Mouse (Mus musculus): ENCODE data around the gene Clec3b. TPM values are rescaled to one million over a fixed set of nuclear protein-coding genes. Genes with fewer than 3 reads are reported as not detected.

The Clec3b gene
- polyA plus RNA-seq, 1 experiment = 151 TPM

GRCm38 (mm10) chr9:123187589-123187988, 36.8 kb downstream of the Clec3b start:
- Histone ChIP-seq H3K4me1 (ENCODE audit: control insufficient read depth, insufficient read depth, low read length) (no peaks in the 10 kb centered on the region), H3K4me3 (replicated peaks; ENCODE audit: extremely low read depth, low read depth, low read length) (no peak overlapping the region)
- 89% methylated on average over 5 of the region's 5 CpGs for WGBS
- DNase-seq = no peak
- TF ChIP-seq POLR2A (IDR thresholded peaks at IDR 0.05; ENCODE audit: borderline replicate concordance, extremely low read depth, low read depth, low read length) (no peak), CTCF (IDR thresholded peaks at IDR 0.05; ENCODE audit: insufficient read depth, low read length) (no peak)

DNA sequence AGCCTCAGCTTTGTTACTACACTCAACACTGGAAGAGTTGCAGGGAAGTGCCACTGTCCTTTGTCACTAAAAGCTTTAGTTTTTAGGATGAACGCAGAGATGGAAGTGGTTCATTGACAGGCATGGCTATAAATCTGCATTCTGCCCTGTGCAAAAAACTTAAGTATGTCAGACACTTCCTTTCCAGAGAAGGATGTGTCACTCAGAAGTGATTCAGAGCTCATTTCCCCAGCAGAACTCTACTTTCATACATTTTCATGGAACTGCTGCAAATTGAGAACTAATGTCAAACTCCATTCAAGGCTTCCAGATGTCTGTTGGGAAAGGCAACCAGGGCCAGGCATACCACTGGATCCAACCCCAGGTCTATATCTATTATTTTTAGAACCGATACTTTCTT, 37.5 kb downstream of the Clec3b start:
- no peak for DNase-seq
- Histone ChIP-seq H3K4me1 (ENCODE audit: control insufficient read depth, insufficient read depth, low read length) (no peaks in the 10 kb centered on the region), H3K4me3 (replicated peaks; ENCODE audit: extremely low read depth, low read depth, low read length) (no peak overlapping the region)
- TF ChIP-seq CTCF (IDR thresholded peaks at IDR 0.05; ENCODE audit: insufficient read depth, low read length) (no peak), POLR2A (IDR thresholded peaks at IDR 0.05; ENCODE audit: borderline replicate concordance, extremely low read depth, low read depth, low read length) (no peak)
- WGBS = 65% methylated on average over 2 of the region's 2 CpGs

DNA sequence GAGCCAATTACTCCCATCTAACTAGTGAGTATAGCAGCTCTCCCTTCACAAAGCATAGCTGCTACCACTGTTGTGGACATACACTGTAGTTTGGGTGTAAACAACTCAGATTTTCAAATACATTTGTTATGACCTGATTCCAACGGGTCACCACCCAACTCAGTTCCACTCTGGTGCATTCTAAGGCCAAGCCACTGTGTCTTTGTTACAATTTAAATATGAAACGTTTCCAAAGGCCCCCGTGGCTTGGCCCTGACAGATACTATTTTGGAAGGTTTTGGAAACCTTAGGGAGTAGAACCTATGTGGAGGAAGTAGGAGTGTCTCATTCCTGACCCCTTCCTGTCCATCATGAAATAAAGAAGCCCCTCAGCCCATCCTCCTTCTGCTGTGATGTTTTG, 49.4 kb downstream of the Clec3b start:
- TF ChIP-seq POLR2A (IDR thresholded peaks at IDR 0.05; ENCODE audit: borderline replicate concordance, extremely low read depth, low read depth, low read length) = no peak
- no peak for TF ChIP-seq CTCF (IDR thresholded peaks at IDR 0.05; ENCODE audit: insufficient read depth, low read length)
- H3K4me3 ChIP-seq (replicated peaks; ENCODE audit: extremely low read depth, low read depth, low read length) = no peak overlapping the region
- WGBS = 63% methylated on average over 3 of the region's 3 CpGs
- no peaks in the 10 kb centered on the region for H3K4me1 ChIP-seq (ENCODE audit: control insufficient read depth, insufficient read depth, low read length)
- no peak for DNase-seq

DNA sequence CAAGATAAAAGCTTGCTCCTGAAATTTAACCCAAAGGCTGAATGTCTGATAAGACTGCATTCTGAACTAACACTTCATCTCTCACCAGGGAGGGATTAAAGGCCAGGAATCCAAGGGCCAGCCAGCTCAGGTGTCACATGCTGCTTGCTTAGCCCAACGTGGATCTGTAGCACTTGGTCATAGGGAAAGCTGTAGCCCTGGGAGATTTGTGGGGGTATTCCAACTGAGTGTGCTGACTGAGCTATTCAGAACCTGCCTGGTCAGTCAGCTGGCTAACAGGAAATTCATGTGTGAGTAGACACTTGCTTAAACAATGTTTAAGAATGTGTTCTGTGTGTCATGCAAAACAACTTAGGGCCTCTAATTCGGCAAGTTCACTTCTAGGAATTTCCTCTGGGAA, 55.8 kb downstream of the Clec3b start:
- TF ChIP-seq POLR2A (IDR thresholded peaks at IDR 0.05; ENCODE audit: borderline replicate concordance, extremely low read depth, low read depth, low read length) = no peak
- TF ChIP-seq CTCF (IDR thresholded peaks at IDR 0.05; ENCODE audit: insufficient read depth, low read length) = no peak
- DNase-seq = no peak
- 35% methylated on average over 2 of the region's 2 CpGs for WGBS
- Histone ChIP-seq H3K4me3 (replicated peaks; ENCODE audit: extremely low read depth, low read depth, low read length) (no peak overlapping the region), H3K4me1 (ENCODE audit: control insufficient read depth, insufficient read depth, low read length) (peaks cover 3% of the 10 kb centered on the region; the same call in 1 of the 2 replicates)

- no peak overlapping the region for H3K4me3 ChIP-seq (replicated peaks; ENCODE audit: extremely low read depth, low read depth, low read length)
- TF ChIP-seq CTCF (IDR thresholded peaks at IDR 0.05; ENCODE audit: insufficient read depth, low read length) = no peak
- no peak for TF ChIP-seq POLR2A (IDR thresholded peaks at IDR 0.05; ENCODE audit: borderline replicate concordance, extremely low read depth, low read depth, low read length)
- no peak for DNase-seq
- WGBS = 62% methylated on average over 2 of the region's 2 CpGs
- peaks cover 3% of the 10 kb centered on the region; the same call in 1 of the 2 replicates for H3K4me1 ChIP-seq (ENCODE audit: control insufficient read depth, insufficient read depth, low read length)
These were observed 56.2 kb downstream of the Clec3b start for GRCm38 (mm10) chr9:123206948-123207347.

Other genes starting within 250 kb of the Clec3b start
- 1.1 and 1.7 TPM in 2 replicates for gene Zfp105, start 227.9 kb upstream of the Clec3b start, polyA plus RNA-seq (2012; rRNA removed)
- 1.3 and 2.4 TPM in 2 replicates for gene 1110059G10Rik, start 199.9 kb upstream of the Clec3b start, polyA plus RNA-seq (2012; rRNA removed)
- gene Kif15, start 199.9 kb upstream of the Clec3b start, polyA plus RNA-seq (2012; rRNA removed) = 0.81 and 0.92 TPM in 2 replicates
- gene Tmem42, start 129.6 kb upstream of the Clec3b start, polyA plus RNA-seq (2012; rRNA removed) = 28.4 and 30.1 TPM in 2 replicates
- 0.24 and 0.28 TPM in 2 replicates for gene Tgm4, start 116.2 kb upstream of the Clec3b start, polyA plus RNA-seq (2012; rRNA removed)
- gene Zdhhc3, start 37.7 kb upstream of the Clec3b start, polyA plus RNA-seq (2012; rRNA removed) = 253 and 404 TPM in 2 replicates
- gene Exosc7, start 37.7 kb upstream of the Clec3b start, polyA plus RNA-seq (2012; rRNA removed) = 57.4 and 80.6 TPM in 2 replicates
- 10.8 and 14.2 TPM in 2 replicates for gene Cdcp1, start 65.1 kb downstream of the Clec3b start, polyA plus RNA-seq (2012; rRNA removed)
- gene Tmem158, start 109.8 kb downstream of the Clec3b start, polyA plus RNA-seq (2012; rRNA removed) = 7.3 and 14.5 TPM in 2 replicates
- 177 and 466 TPM in 2 replicates for gene Lars2, start 216.0 kb downstream of the Clec3b start, polyA plus RNA-seq (2012; rRNA removed)

All from lung, adult 2 months (tissue).